ENCODE assay signal across 8 mouse cellular contexts in genomic region chrX:73786364-73787224, GRCm38 (mm10). TPM values are rescaled to one million over a fixed set of nuclear protein-coding genes. Genes with fewer than 3 reads are reported as not detected.
DNase-seq lines count a peak whose midpoint lies in the region; ATAC-seq and TF ChIP-seq lines count a peak whose summit lies in the region.

Idh3g (minus strand) TSS chrX:73786897.
Ssr4 (plus strand) TSS chrX:73787028.

- POLR2A ChIA-PET in Patski (lab: Charles Lee): interaction anchor here (1.0 kb wide), 1 partner anchor 12 kb away, joined by 4 read pairs; the partner anchor contains the start of gene Srpk3

- peak within 1 kb of the TSS; percentile 81 for H3K9ac ChIP-seq in hindbrain, embryonic 13.5 days

- WGBS in hindbrain, embryonic 13.5 days: 15% methylated on average over 52 of the region's 52 CpGs

- no peaks in the 10 kb centered on the region for H3K27me3 ChIP-seq in Patski
- H3K27me3 ChIP-seq in hindbrain, embryonic 13.5 days: no peaks in the 10 kb centered on the region

- no peaks in the 10 kb centered on the region for H3K9me3 ChIP-seq in hindbrain, embryonic 13.5 days

- H3K4me1 ChIP-seq in hindbrain, embryonic 13.5 days (replicated peaks): peaks cover 31% of the 10 kb centered on the region

- no peak for TF ChIP-seq CTCF in Patski (IDR thresholded peaks at IDR 0.05)

- in situ Hi-C loops in Patski (cut with MboI; ENCODE audit: low pct_unique_long_range_greater_than_20kb): no loop called here

- H3K27ac ChIP-seq in hindbrain, embryonic 13.5 days: peak within 1 kb of the TSS; percentile 89

- CTCF ChIA-PET in Patski (lab: Charles Lee): no interaction called here

- peak within 1 kb of the TSS; percentile 67 for H3K4me2 ChIP-seq in hindbrain, embryonic 13.5 days

- peak; percentile 89 for ATAC-seq in Patski
- peak; percentile 98 for ATAC-seq in hindbrain, embryonic 13.5 days (ENCODE audit: low FRiP score)

- H3K4me3 ChIP-seq in hindbrain, embryonic 13.5 days: peak within 1 kb of the TSS; percentile 55

- DNase-seq in Patski (ENCODE audit: low read depth, low spot score): peak; percentile 78
- DNase-seq in cerebellum, postnatal 14 days: peak; percentile 90 to 93
- peak; percentile 86 to 94 for DNase-seq in frontal cortex, postnatal 14 days (ENCODE audit: low spot score in 2 of 2)
- DNase-seq in layer of hippocampus, postnatal 25 days (ENCODE audit: extremely low spot score in 1 of 2, low spot score in 1 of 2): peak; percentile 70 to 84
- peak; percentile 95 for DNase-seq in lung, postnatal 25 days (ENCODE audit: low spot score)
- DNase-seq in retina, embryonic 14.5 days (ENCODE audit: low spot score): peak; percentile 96
- DNase-seq in thymus, postnatal 4 days: peak; percentile 91

- H3K36me3 ChIP-seq in hindbrain, embryonic 13.5 days: peaks cover 19% of the 10 kb centered on the region

RNA-seq across cellular contexts. Expression of gene Idh3g, which starts in this region (rescaled TPM):
- 275 TPM for polyA plus RNA-seq in Patski (2021)
- 223 and 228 TPM in 2 replicates for polyA plus RNA-seq in hindbrain, embryonic 13.5 days (2015; fragmentation: Nextera tagmentation; extraction: Ambion mirVana)
- total RNA-seq in layer of hippocampus, postnatal 25 days (2021): 100 to 1,000 TPM; 189 to 199 TPM

RNA-seq across cellular contexts. Expression of gene Ssr4, which starts in this region (rescaled TPM):
- polyA plus RNA-seq in Patski (2021): 194 TPM
- polyA plus RNA-seq in hindbrain, embryonic 13.5 days (2015; fragmentation: Nextera tagmentation; extraction: Ambion mirVana): 147 and 149 TPM in 2 replicates
- total RNA-seq in layer of hippocampus, postnatal 25 days (2021): 10 to 100 TPM; 88.1 to 97.2 TPM

Comparison
In these comparisons a context has a peak if more than half of its experiments do, and no peak if none do; other contexts are left out.
1. Peak in every context shown above with its lines: DNase-seq, ATAC-seq, H3K4me3 ChIP-seq and H3K27ac ChIP-seq.